ENCODE assay signal across 21 mouse cellular contexts in genomic region chr14:116837235-116837634, GRCm38 (mm10).
"Had no signal": no experiment of that assay in that cellular context is flagged by ENCODE, and none has a peak within 500 bp of the region (broad histone marks: within the 10 kb centered on the region; RNA-seq: fewer than 3 reads in every experiment).

No protein-coding gene starts in this region.

- H3K36me3 ChIP-seq: limb, embryonic 12.5 days; limb, embryonic 15.5 days had no signal

- H3K9ac ChIP-seq: limb, embryonic 12.5 days; limb, embryonic 15.5 days; liver, embryonic 14.5 days; liver, postnatal 0 days had no signal

- H3K27ac ChIP-seq: limb, embryonic 12.5 days; limb, embryonic 15.5 days; liver, embryonic 14.5 days had no signal

- H3K4me2 ChIP-seq: limb, embryonic 12.5 days; limb, embryonic 15.5 days; liver, embryonic 11.5 days; midbrain, embryonic 11.5 days had no signal

- ATAC-seq: intestine, postnatal 0 days; liver, postnatal 0 days had no signal

- DNase-seq: kidney, adult 2 months; kidney, postnatal 10 days; kidney, postnatal 4 days; left cerebral cortex, postnatal 4 days; liver, postnatal 0 days; lung, postnatal 10 days; lung, postnatal 36 days; midbrain, embryonic 14.5 days; retina, postnatal 1 day; right cerebral cortex, postnatal 25 days; spleen, adult 18-20 months; thymus, adult 2 months; thymus, postnatal 14 days; thymus, postnatal 4 days had no signal

- H3K9me3 ChIP-seq: limb, embryonic 12.5 days; limb, embryonic 15.5 days had no signal

- H3K27me3 ChIP-seq: limb, embryonic 12.5 days; limb, embryonic 15.5 days; megakaryocyte, embryonic 14.5 days had no signal

- H3K4me1 ChIP-seq: limb, embryonic 12.5 days; limb, embryonic 15.5 days; megakaryocyte, embryonic 14.5 days had no signal

- H3K4me3 ChIP-seq: limb, embryonic 12.5 days; limb, embryonic 15.5 days; megakaryocyte, embryonic 14.5 days had no signal
